Mouse (Mus musculus) bone marrow macrophage, adult 2 months (primary cell): ENCODE measurements around the gene Pask.

Experiments used
- CTCF ChIP-seq: IDR thresholded peaks from 2 replicates; pipeline ENCODE4 v1.5.1; 2012; ENCODE audit warnings: low read depth, mild to moderate bottlenecking, low read length, moderate library complexity
- POLR2A ChIP-seq: IDR thresholded peaks from 2 replicates; pipeline ENCODE4 v1.6.1; 2012; ENCODE audit warnings: mild to moderate bottlenecking, low read depth, low read length, borderline replicate concordance

DNA sequence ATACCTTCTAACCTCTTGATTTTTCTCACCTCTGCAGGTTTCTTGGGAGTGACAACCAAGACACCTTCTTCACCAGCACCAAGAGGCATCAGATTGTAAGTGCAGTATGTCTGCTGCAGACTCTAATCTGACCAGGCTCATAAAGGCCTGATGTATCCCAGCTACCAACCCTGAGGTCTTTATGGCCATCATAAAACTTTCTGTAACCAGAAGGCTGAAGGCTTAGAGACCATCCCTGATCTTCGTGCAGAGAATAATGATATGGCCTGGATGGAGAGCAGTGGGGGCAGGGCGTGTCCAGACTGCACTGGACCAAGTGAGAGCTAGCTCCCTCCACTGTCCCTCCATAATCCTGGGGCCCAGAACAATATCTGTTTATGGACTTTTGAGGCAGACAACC lies 43.9 kb upstream of the Pask start:
- TF ChIP-seq POLR2A (no peak), CTCF (no peak)
